Mouse (Mus musculus) urinary bladder, postnatal 14 days (tissue): ENCODE measurements at regions not wholly inside any gene's neighbourhood (a gene's known extent, or its start where the extent isn't known, plus 50 kb on each side); places are given as distances from the start of the nearest gene placed in this dataset.

ENCODE experiments used
- DNase-seq: peaks from one replicate; pipeline ENCODE4 v3.0.0; 2021; ENCODE audit warnings: low spot score

GRCm38 (mm10) chr1:61273843-61274242 lies 296.1 kb downstream of the Icos start:
- no peak for DNase-seq

GRCm38 (mm10) chr1:61274244-61274643 lies 296.5 kb downstream of the Icos start:
- DNase-seq, result no peak

GRCm38 (mm10) chr1:61277170-61277710 lies 299.5 kb downstream of the Icos start:
- no peak for DNase-seq

- no peak for DNase-seq
Measured at GRCm38 (mm10) chr1:61288185-61288584, 310.5 kb downstream of the Icos start.

- no peak for DNase-seq
Measured at GRCm38 (mm10) chr1:61288946-61289345, 311.2 kb downstream of the Icos start.

- DNase-seq, result no peak
Measured at GRCm38 (mm10) chr1:61289552-61289951, 311.8 kb downstream of the Icos start.

- no peak for DNase-seq
Measured at GRCm38 (mm10) chr1:61293106-61293505, 315.4 kb downstream of the Icos start.

- DNase-seq, result no peak
Measured at GRCm38 (mm10) chr1:61295219-61295618, 317.5 kb downstream of the Icos start.

GRCm38 (mm10) chr1:61296831-61297230 lies 319.1 kb downstream of the Icos start:
- DNase-seq, result no peak

GRCm38 (mm10) chr1:61297361-61297760 lies 319.6 kb downstream of the Icos start:
- no peak for DNase-seq

- DNase-seq, result peak; percentile 14
Measured at GRCm38 (mm10) chr1:61298064-61298463, 320.3 kb downstream of the Icos start.

GRCm38 (mm10) chr1:61298779-61299178 lies 321.1 kb downstream of the Icos start:
- DNase-seq, result no peak

GRCm38 (mm10) chr1:61300491-61300890 lies 322.8 kb downstream of the Icos start:
- no peak for DNase-seq

GRCm38 (mm10) chr1:61301041-61302030 lies 323.6 kb downstream of the Icos start:
- no peak for DNase-seq

GRCm38 (mm10) chr1:61302570-61303071 lies 324.9 kb downstream of the Icos start:
- DNase-seq, result no peak

- DNase-seq, result no peak
Measured at GRCm38 (mm10) chr1:61306296-61306695, 328.6 kb downstream of the Icos start.

- DNase-seq, result no peak
Measured at GRCm38 (mm10) chr1:61309563-61309962, 329.1 kb upstream of the Pard3b start.

GRCm38 (mm10) chr1:61310063-61310760 lies 328.4 kb upstream of the Pard3b start:
- no peak for DNase-seq

GRCm38 (mm10) chr1:61310761-61311090 lies 327.9 kb upstream of the Pard3b start:
- DNase-seq, result no peak

GRCm38 (mm10) chr1:61313196-61313595 lies 325.4 kb upstream of the Pard3b start:
- no peak for DNase-seq

- DNase-seq, result no peak
Measured at GRCm38 (mm10) chr1:61316261-61316660, 322.4 kb upstream of the Pard3b start.

GRCm38 (mm10) chr1:61316736-61317135 lies 321.9 kb upstream of the Pard3b start:
- DNase-seq, result no peak

- no peak for DNase-seq
Measured at GRCm38 (mm10) chr1:61318042-61318441, 320.6 kb upstream of the Pard3b start.
